Mouse (Mus musculus) central nervous system, embryonic 18 days (tissue): ENCODE data around the gene Pou3f3. TPM values are rescaled to one million over a fixed set of nuclear protein-coding genes. Genes with fewer than 3 reads are reported as not detected.

Source experiments
- polyA plus RNA-seq: library from polyadenylated mRNA; depleted of rRNA; stranded (reverse); fragments of >200 nt; gene quantifications from 2 replicates; pipeline ENCODE4 v1.2.3, GENCODE M21; 2012; rRNA removed

The Pou3f3 gene
- polyA plus RNA-seq, result 37.3 and 52.2 TPM in 2 replicates

GRCm38 (mm10) chr1:42695578-42695915, at the start of gene Pou3f3:
TSS of gene Pou3f3 (plus strand) at chr1:42695768.

Other genes starting within 250 kb of the Pou3f3 start
- gene Mrps9, start 155.5 kb downstream of the Pou3f3 start, polyA plus RNA-seq, result 45.5 and 46.0 TPM in 2 replicates